Mouse (Mus musculus) liver, embryonic 15.5 days (tissue): ENCODE results near the gene Il22ra1. TPM values are rescaled to one million over a fixed set of nuclear protein-coding genes. Genes with fewer than 3 reads are reported as not detected.
"Not testable (repeated sequence)": the region's sequence is repeated elsewhere in the genome, so short reads cannot be mapped to it uniquely, and the experiment has no call there.

Experiments
- ATAC-seq: fragments of 200-750 bp; cut with Nextera tagmentation; 2 replicates; pipeline ENCODE4 v1.8.0; 2017; ENCODE audit warnings: moderate number of reproducible peaks, mild to moderate bottlenecking, moderate library complexity; ENCODE audit not compliant: insufficient read depth
- H3K27ac ChIP-seq: fragments of 300-500 bp; sonication (generic); replicated peaks from 2 replicates; pipeline ENCODE4 v1.5.1; 2015; ENCODE audit warnings: mild to moderate bottlenecking, inconsistent platforms
- H3K27me3 ChIP-seq: fragments of 300-500 bp; sonication (generic); 2 replicates; pipeline ENCODE4 v1.6.1; 2015; ENCODE audit warnings: mild to moderate bottlenecking, inconsistent platforms
- H3K36me3 ChIP-seq: fragments of 300-500 bp; sonication (generic); replicated peaks from 2 replicates; pipeline ENCODE4 v1.6.1; 2015; ENCODE audit warnings: moderate library complexity, mild to moderate bottlenecking, inconsistent platforms
- H3K4me1 ChIP-seq: fragments of 300-500 bp; sonication (generic); replicated peaks from 2 replicates; pipeline ENCODE4 v1.6.1; 2015; ENCODE audit warnings: inconsistent platforms
- H3K4me2 ChIP-seq: fragments of 300-500 bp; sonication (generic); 2 replicates; pipeline ENCODE4 v1.6.1; 2015; ENCODE audit warnings: moderate library complexity, mild to moderate bottlenecking, inconsistent platforms
- H3K4me3 ChIP-seq: fragments of 300-500 bp; sonication (generic); replicated peaks from 2 replicates; pipeline ENCODE4 v1.5.1; 2015; ENCODE audit warnings: mild to moderate bottlenecking, inconsistent platforms
- H3K9ac ChIP-seq: fragments of 300-500 bp; sonication (generic); 2 replicates; pipeline ENCODE4 v1.6.1; 2015; ENCODE audit warnings: moderate library complexity, mild to moderate bottlenecking, inconsistent platforms
- H3K9me3 ChIP-seq: fragments of 300-500 bp; sonication (generic); replicated peaks from 2 replicates; pipeline ENCODE4 v1.6.1; 2016; ENCODE audit warnings: inconsistent platforms
- WGBS: fragments of 180-500 bp; shearing (Covaris S2); methylation state at CpG from one replicate; pipeline ENCODE4 v1.1.7; 2015; ENCODE audit warnings: mixed read lengths; ENCODE audit not compliant: insufficient replicate concordance; 5-methylcytosine and 5-hydroxymethylcytosine counted together
- polyA plus RNA-seq: library from polyadenylated mRNA; unstranded; fragments of >200 nt; fragmentation: Nextera tagmentation; extraction: Ambion mirVana; gene quantifications from 2 replicates; pipeline ENCODE4 v1.2.1, GENCODE M21; 2015

Gene Il22ra1
- polyA plus RNA-seq, 1 experiment from 2014 or later: 0.55 TPM

DNA sequence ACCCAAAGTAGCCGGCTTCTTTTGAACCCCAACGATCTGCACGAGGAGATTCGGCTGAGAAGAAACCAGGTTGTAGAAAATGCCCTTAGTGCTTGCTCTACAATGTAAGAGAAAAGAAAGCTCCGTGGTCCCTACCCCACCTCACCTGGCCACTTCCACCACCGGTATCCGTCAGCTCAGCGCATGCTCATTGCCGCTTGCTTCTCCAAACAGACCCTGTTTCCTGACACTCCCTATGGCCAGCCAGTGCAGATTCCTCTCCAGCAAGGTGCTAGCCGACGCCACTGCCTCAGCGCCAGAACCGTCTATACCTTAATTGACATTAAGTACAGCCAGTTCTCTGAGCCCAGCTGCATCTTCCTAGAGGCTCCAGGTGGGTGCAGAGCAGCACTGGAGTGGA lies 24.5 kb upstream of the Il22ra1 start:
- no peaks in the 10 kb centered on the region for H3K36me3 ChIP-seq
- no peaks in the 10 kb centered on the region for H3K9me3 ChIP-seq
- H3K27me3 ChIP-seq: peaks cover 3% of the 10 kb centered on the region; the same call in 1 of the 2 replicates
- no peak for ATAC-seq
- H3K4me3 ChIP-seq: no peak overlapping the region
- peaks cover 23% of the 10 kb centered on the region for H3K4me1 ChIP-seq
- 61% methylated on average over 13 of the region's 13 CpGs for WGBS
- H3K4me2 ChIP-seq: peak overlapping the region; percentile 3; the same call in 1 of the 2 replicates
- H3K27ac ChIP-seq: no peak overlapping the region
- H3K9ac ChIP-seq: no peak overlapping the region

DNA sequence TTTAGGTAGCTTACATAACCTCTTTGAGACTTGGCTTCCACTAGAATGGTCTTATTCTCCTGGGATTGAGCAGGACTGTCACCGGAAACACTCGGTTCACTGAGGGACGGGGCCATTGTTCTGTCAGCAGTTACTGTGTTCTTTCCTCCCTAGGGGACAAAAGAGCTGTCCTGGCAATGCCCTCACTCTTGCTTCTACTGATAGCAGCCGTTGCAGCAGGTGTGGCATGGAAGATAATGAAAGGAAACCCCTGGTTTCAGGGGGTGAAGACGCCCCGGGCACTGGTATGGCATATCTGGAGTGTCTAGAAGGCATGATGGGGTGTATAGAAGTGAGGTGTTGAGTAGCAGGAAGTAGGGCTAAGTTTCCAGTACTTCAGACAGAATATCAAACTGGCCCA lies 24.0 kb upstream of the Il22ra1 start:
- Histone ChIP-seq H3K4me2 (peak overlapping the region; percentile 3), H3K36me3 (no peaks in the 10 kb centered on the region), H3K27me3 (peaks cover 8% of the 10 kb centered on the region; the same call in 1 of the 2 replicates), H3K27ac (no peak overlapping the region), H3K9ac (no peak overlapping the region), H3K4me3 (no peak overlapping the region), H3K9me3 (no peaks in the 10 kb centered on the region), H3K4me1 (peaks cover 26% of the 10 kb centered on the region)
- ATAC-seq: peak; percentile 15; the same call in 1 of the 2 replicates
- WGBS: 17% methylated on average over 6 of the region's 6 CpGs

DNA sequence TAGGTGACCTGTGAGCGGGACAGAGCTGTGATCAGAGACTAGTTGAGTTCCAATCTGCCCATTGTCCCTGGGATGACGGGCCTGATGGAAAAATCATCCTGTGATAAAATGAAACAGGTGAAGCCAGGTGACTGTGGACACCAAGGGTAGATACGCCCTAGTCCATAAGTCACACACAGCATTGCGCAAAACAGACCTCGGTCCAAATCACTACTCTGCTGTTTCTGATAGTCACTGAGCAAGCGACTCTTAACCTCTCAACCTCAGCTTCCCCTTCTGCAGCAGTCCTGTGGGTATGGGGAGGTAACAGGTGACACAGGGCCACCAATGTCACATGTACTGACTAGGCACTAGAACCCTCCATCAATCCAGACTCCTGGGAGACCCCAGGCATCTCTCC lies 21.9 kb upstream of the Il22ra1 start:
- Histone ChIP-seq H3K4me1 (peaks cover 44% of the 10 kb centered on the region), H3K4me3 (no peak overlapping the region), H3K4me2 (no peak overlapping the region), H3K27me3 (peaks cover 8% of the 10 kb centered on the region; the same call in 1 of the 2 replicates), H3K36me3 (no peaks in the 10 kb centered on the region), H3K27ac (no peak overlapping the region), H3K9me3 (no peaks in the 10 kb centered on the region), H3K9ac (no peak overlapping the region)
- 53% methylated on average over 6 of the region's 6 CpGs for WGBS
- no peak; the same call in 1 of the 2 replicates for ATAC-seq

DNA sequence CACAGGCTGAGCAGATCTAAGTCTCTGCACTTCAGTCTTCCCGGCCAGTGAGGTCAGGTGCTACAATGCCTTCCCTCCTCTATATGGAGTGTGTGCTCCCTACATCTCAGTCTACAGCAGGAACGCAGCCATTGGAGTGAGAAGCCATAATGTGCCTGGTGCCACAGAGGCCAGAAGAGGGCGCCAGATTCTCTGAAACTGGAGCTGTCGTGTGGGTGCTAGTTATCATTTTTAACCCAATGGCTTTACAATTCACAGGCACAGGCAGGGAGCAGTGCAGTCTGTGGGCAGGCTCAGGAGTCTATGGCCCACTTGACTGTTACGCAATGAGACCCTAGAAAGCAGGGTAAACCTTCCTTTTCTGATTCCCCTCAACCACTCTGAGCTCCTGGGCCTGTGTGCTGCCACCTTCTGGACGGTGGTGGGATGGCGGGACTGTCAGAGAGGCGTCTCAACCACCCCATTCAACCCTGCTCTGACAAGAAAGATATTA lies 18.9 kb upstream of the Il22ra1 start:
- ATAC-seq: peak; percentile 55
- 4% methylated on average over 8 of the region's 8 CpGs for WGBS
- Histone ChIP-seq H3K9ac (no peak overlapping the region), H3K36me3 (no peaks in the 10 kb centered on the region), H3K27ac (no peak overlapping the region), H3K9me3 (no peaks in the 10 kb centered on the region), H3K4me3 (peak overlapping the region; percentile 37), H3K4me2 (peak overlapping the region; percentile 68), H3K27me3 (peaks cover 11% of the 10 kb centered on the region), H3K4me1 (peaks cover 31% of the 10 kb centered on the region)

DNA sequence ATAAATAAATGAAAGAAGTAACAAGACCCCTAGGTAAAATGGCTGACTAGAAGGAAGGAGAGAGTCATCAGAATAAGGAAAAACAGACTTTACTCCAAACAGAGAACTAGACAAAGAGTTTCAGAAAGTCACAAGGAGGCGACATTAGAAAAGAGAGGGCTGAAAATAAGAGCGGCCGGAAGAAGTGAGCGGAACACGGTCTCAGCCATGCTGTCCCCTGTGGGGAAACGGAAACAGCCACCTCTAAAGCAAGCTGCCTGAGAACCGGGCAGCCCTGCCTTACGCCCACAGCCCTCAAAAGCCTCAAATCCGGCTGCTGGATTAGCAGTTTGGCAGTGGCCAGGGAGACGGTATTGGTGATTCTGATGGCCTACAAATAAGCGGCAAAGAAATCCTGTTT lies 18.4 kb upstream of the Il22ra1 start:
- Histone ChIP-seq H3K4me2 (no peak overlapping the region), H3K9me3 (no peaks in the 10 kb centered on the region), H3K36me3 (no peaks in the 10 kb centered on the region), H3K27me3 (peaks cover 11% of the 10 kb centered on the region), H3K9ac (no peak overlapping the region), H3K4me1 (peaks cover 26% of the 10 kb centered on the region), H3K27ac (no peak overlapping the region), H3K4me3 (no peak overlapping the region)
- no peak for ATAC-seq
- WGBS: 62% methylated on average over 11 of the region's 11 CpGs

DNA sequence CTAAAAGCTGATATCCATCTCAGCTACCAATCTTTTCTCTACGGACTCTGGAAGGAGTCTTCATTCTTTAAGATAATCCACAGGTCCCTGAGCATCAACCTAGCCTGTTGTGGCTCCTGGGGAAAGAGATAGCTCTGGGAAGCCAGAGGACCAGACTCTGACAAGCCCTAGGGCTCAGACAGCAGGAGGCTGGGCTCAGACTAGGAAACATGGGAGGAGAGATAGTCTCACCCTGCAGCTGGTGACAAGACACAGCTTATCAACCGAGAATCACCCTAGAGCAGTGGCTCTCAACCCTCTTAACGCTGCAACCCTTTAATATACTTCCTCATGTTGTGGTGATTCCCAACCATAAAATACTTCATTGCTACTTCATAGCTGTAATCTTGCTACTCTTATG lies 17.6 kb upstream of the Il22ra1 start:
- Histone ChIP-seq H3K36me3 (no peaks in the 10 kb centered on the region), H3K4me3 (no peak overlapping the region), H3K4me1 (peaks cover 24% of the 10 kb centered on the region), H3K4me2 (no peak overlapping the region), H3K27me3 (peaks cover 11% of the 10 kb centered on the region), H3K9me3 (no peaks in the 10 kb centered on the region), H3K9ac (no peak overlapping the region), H3K27ac (no peak overlapping the region)
- ATAC-seq: peak; percentile 66
- WGBS: 15% methylated on average over 3 of the region's 3 CpGs

DNA sequence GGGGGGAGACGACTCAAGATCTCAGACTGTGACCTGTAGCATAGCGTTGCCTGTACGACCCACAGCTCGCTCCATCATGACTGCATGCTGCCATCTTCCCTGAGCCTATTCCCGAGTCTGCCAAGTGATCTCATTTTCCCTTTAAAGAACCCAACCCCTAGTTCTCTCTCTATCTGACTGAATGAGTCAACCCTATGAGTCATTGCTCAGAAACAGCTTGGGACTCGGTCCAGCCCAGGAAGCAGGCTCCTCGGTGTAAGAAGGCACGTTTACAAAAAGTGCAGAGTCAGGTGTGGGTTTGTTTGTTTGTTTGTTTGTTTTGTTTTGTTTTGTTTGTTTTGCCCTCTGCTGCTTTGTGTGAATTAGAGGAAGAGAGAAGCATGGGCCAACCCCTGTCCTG lies 13.2 kb upstream of the Il22ra1 start:
- Histone ChIP-seq H3K9ac (no peak overlapping the region), H3K27ac (no peak overlapping the region), H3K36me3 (no peaks in the 10 kb centered on the region), H3K4me2 (no peak overlapping the region), H3K27me3 (peaks cover 4% of the 10 kb centered on the region; the same call in 1 of the 2 replicates), H3K4me3 (no peak overlapping the region), H3K4me1 (peaks cover 11% of the 10 kb centered on the region), H3K9me3 (no peaks in the 10 kb centered on the region)
- no peak for ATAC-seq
- 50% methylated on average over 8 of the region's 8 CpGs for WGBS

DNA sequence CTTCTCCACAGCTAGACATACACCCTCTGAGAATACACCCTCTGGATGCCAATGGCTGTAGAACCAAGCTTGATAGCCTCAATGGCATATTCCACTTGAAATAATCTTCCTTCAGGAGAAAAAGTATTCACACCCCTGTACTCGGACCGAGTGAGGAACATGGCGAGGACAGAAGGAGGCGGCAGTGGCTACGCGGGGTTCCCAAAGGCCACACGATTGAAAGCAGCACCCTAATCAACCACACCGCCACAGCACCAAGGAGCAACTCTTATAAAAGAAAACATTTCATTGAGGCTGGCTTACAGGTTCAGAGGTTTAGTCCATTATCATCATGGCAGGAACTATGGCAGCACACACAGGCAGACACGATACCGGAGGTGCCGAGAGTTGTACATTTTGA lies 11.5 kb upstream of the Il22ra1 start:
- H3K4me1 ChIP-seq, H3K9ac ChIP-seq, H3K9me3 ChIP-seq, H3K4me3 ChIP-seq, H3K27ac ChIP-seq, H3K36me3 ChIP-seq, H3K27me3 ChIP-seq, ATAC-seq, H3K4me2 ChIP-seq: not testable (repeated sequence)
- 81% methylated on average over 11 of the region's 11 CpGs for WGBS

DNA sequence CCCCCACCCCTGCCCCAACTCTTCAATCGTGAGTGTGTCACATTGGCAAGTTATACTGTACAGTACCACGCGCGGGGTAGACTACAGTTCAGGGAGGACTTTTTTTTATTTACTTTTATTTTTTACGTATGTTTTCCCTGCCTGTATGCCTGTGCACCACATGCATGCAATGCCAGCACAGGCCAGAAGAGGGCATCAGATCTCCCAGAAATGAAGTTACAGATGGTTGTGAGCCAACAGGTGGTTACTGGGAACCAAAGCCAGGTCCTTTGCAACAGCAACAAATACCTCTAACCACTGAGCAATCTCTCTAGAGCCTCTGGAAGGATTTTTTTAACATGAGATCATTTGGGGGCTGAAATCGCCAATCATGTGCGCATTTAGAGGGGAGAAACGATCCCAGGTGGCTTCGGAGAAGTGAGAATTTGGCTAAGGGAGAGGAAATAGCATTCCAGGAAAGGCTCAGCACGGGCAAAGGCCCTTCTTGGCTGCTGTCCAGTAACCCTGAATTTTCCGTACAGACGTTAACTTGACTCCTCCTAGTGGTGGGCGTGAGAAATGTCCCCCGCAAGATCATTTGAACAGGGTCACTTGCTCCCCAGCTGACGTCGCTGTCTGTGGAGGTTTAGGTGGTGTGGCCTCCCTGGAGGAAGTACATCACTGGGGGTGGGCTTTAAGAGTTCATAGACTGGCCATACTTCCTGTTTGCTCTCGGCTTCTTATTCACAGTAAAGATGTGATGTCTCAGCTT lies 5.3 kb upstream of the Il22ra1 start:
- no peaks in the 10 kb centered on the region for H3K36me3 ChIP-seq
- H3K4me1 ChIP-seq: peaks cover 8% of the 10 kb centered on the region
- H3K27me3 ChIP-seq: peaks cover 17% of the 10 kb centered on the region
- ATAC-seq: no peak
- H3K27ac ChIP-seq: no peak overlapping the region
- H3K4me3 ChIP-seq: no peak overlapping the region
- H3K9ac ChIP-seq: no peak overlapping the region
- no peaks in the 10 kb centered on the region; the same call in 1 of the 2 replicates for H3K9me3 ChIP-seq
- no peak overlapping the region for H3K4me2 ChIP-seq
- WGBS: 64% methylated on average over 17 of the region's 17 CpGs

DNA sequence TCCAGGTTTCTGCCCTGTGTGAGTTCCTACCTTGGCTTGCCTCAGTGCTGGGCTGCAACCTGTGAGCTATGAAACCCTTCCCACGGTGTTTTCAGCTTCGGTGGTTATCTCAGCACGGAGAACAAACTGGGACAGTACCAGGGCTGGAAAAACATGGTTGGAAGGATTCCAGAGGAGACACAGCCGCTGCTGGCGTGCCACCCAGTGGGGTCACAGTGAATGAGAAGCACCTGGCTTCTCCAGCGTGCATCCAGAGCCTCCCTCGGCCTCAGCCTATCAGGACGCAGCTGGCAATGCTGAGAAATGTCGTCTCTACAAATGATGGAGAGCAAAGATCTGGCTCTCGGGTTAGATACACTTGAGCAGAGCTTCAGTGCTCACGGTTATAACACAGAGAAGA lies 1.6 kb upstream of the Il22ra1 start:
- Histone ChIP-seq H3K27ac (no peak overlapping the region), H3K4me2 (no peak overlapping the region), H3K9ac (no peak overlapping the region), H3K4me1 (peaks cover 24% of the 10 kb centered on the region), H3K4me3 (no peak overlapping the region), H3K27me3 (peaks cover 50% of the 10 kb centered on the region), H3K9me3 (no peaks in the 10 kb centered on the region; the same call in 1 of the 2 replicates), H3K36me3 (no peaks in the 10 kb centered on the region)
- WGBS: 64% methylated on average over 11 of the region's 11 CpGs
- ATAC-seq: no peak

DNA sequence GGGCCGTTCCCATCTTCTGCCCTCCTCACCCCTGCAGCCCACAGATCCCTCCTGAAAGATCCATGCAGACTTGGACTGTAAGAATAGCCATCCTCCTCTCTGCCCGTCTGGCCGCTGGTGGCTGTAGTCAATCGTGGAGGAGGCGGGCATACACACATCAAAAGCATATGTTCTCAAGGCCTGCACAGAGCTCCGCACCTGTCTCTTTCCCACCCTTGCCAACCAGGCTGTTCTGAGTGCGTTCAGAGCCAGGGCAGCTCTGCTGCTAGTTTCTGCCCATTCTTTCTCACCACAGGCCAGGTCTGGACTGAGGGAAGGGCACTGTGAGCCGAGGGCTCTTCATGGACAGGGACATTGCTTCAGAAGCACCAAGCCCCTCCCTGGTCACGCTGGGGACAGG lies 2.2 kb downstream of the Il22ra1 start:
- ATAC-seq: no peak
- Histone ChIP-seq H3K36me3 (peaks cover 17% of the 10 kb centered on the region), H3K9ac (no peak overlapping the region), H3K4me1 (peaks cover 24% of the 10 kb centered on the region), H3K27ac (no peak overlapping the region), H3K4me3 (no peak overlapping the region), H3K4me2 (no peak overlapping the region), H3K9me3 (no peaks in the 10 kb centered on the region; the same call in 1 of the 2 replicates), H3K27me3 (peaks cover 52% of the 10 kb centered on the region)
- 65% methylated on average over 9 of the region's 9 CpGs for WGBS
